Mouse (Mus musculus) myocyte (in vitro differentiated cells): ENCODE results near the gene Myoz2.

Experiments used
- MAX ChIP-seq: IDR thresholded peaks from one replicate; pipeline ENCODE4 v1.6.1; 2011; ENCODE audit warnings: low read depth, mild to moderate bottlenecking, control low read depth
- MYOD1 ChIP-seq, 3 experiments: IDR thresholded peaks; one replicate each; pipeline ENCODE4 v1.6.1; 2011; ENCODE audit warnings: control low read depth in 2 of 3, low read depth in 2 of 3, mild to moderate bottlenecking in 2 of 3, moderate library complexity in 1 of 3; ENCODE audit not compliant: insufficient read length in 2 of 3, control insufficient read depth in 1 of 3
- MYOG ChIP-seq, 3 experiments: IDR thresholded peaks; one replicate each; pipeline ENCODE4 v1.6.1; 2011; ENCODE audit warnings: control low read depth in 2 of 3, low read depth in 2 of 3, mild to moderate bottlenecking in 2 of 3; ENCODE audit not compliant: insufficient read length in 2 of 3, control insufficient read depth in 1 of 3, insufficient read depth in 1 of 3
- POLR2A ChIP-seq: IDR thresholded peaks from one replicate; pipeline ENCODE4 v1.6.1; 2011; ENCODE audit warnings: low read depth, mild to moderate bottlenecking, control low read depth, moderate library complexity; ENCODE audit not compliant: insufficient read length
- POLR2AphosphoS2 ChIP-seq: IDR thresholded peaks from one replicate; pipeline ENCODE4 v1.6.1; 2011; ENCODE audit warnings: low read depth, control low read depth; ENCODE audit not compliant: insufficient read length
- TCF12 ChIP-seq: IDR thresholded peaks from one replicate; pipeline ENCODE4 v1.6.1; 2011; ENCODE audit warnings: mild to moderate bottlenecking, control low read depth; ENCODE audit not compliant: poor library complexity, insufficient read depth, severe bottlenecking
- USF1 ChIP-seq: IDR thresholded peaks from one replicate; pipeline ENCODE4 v1.6.1; 2011; ENCODE audit warnings: low read depth, mild to moderate bottlenecking, control low read depth, moderate library complexity

- TF ChIP-seq POLR2A (no peak), POLR2AphosphoS2 (no peak), MYOG (IDR thresholded peaks at IDR 0.05; ENCODE audit: control insufficient read depth in 1 of 3, insufficient read depth in 1 of 3, insufficient read length in 2 of 3, low read depth in 2 of 3) (no peak), MAX (no peak), TCF12 (no peak), USF1 (no peak), MYOD1 (IDR thresholded peaks at IDR 0.05; ENCODE audit: control insufficient read depth in 1 of 3, insufficient read length in 2 of 3, low read depth in 2 of 3) (no peak)
Measured at GRCm38 (mm10) chr3:122964301-122964700, 70.5 kb downstream of the Myoz2 start.
